Mouse (Mus musculus) MEL (cell line): ENCODE results near the gene Camta1. TPM values are rescaled to one million over a fixed set of nuclear protein-coding genes. Genes with fewer than 3 reads are reported as not detected.

ENCODE experiments used
- DNase-seq: peaks from one replicate; pipeline ENCODE4 v3.0.0; 2011; ENCODE audit warnings: low read depth, low spot score
- H3K27ac ChIP-seq: 2 replicates; pipeline ENCODE4 v1.5.1; 2012; ENCODE audit warnings: low read depth, mild to moderate bottlenecking, control low read depth, low read length, moderate library complexity; ENCODE audit not compliant: control insufficient read depth
- H3K27me3 ChIP-seq, 2 experiments: fragments of 150-350 bp in 1 of 2; sonication (generic) in 1 of 2; 2 replicates each; pipeline ENCODE4 v1.6.1; 2012; ENCODE audit warnings: low read length in 2 of 2, mild to moderate bottlenecking in 2 of 2, improper control_type of control experiment in 1 of 2, moderate library complexity in 1 of 2; ENCODE audit not compliant: insufficient read depth in 2 of 2, control insufficient read depth in 1 of 2
- H3K36me3 ChIP-seq, 2 experiments: 2 replicates each; pipeline ENCODE4 v1.6.1; 2012 to 2014; ENCODE audit warnings: low read length in 2 of 2, improper control_type of control experiment in 1 of 2, inconsistent platforms in 1 of 2, mild to moderate bottlenecking in 1 of 2; ENCODE audit not compliant: insufficient read depth in 2 of 2, control insufficient read depth in 1 of 2
- H3K4me1 ChIP-seq, 2 experiments: fragments of 150-350 bp in 1 of 2; sonication (generic) in 1 of 2; 2 replicates each; pipeline ENCODE4 v1.6.1; 2012; ENCODE audit warnings: low read length in 2 of 2, improper control_type of control experiment in 1 of 2, mild to moderate bottlenecking in 1 of 2; ENCODE audit not compliant: insufficient read depth in 2 of 2, control insufficient read depth in 1 of 2
- H3K4me3 ChIP-seq, 2 experiments: fragments of 150-350 bp in 1 of 2; sonication (generic) in 1 of 2; 2 replicates each; pipeline ENCODE4 v1.5.1; 2012; ENCODE audit warnings: low read depth in 2 of 2, low read length in 2 of 2, mild to moderate bottlenecking in 2 of 2, moderate library complexity in 2 of 2, control low read depth in 1 of 2, improper control_type of control experiment in 1 of 2; ENCODE audit not compliant: control insufficient read depth in 1 of 2, insufficient read depth in 1 of 2
- H3K79me2 ChIP-seq: 2 replicates; pipeline ENCODE4 v1.6.1; 2012; ENCODE audit warnings: mild to moderate bottlenecking, low read length, moderate library complexity; ENCODE audit not compliant: control insufficient read depth, poor library complexity, insufficient read depth
- H3K9ac ChIP-seq: 2 replicates; pipeline ENCODE4 v1.6.1; 2012; ENCODE audit warnings: low read depth, mild to moderate bottlenecking, control low read depth, low read length, moderate library complexity; ENCODE audit not compliant: control insufficient read depth, poor library complexity, severe bottlenecking
- H3K9me3 ChIP-seq: fragments of 150-350 bp; sonication (generic); replicated peaks from 2 replicates; pipeline ENCODE4 v1.6.1; 2012; ENCODE audit warnings: mild to moderate bottlenecking, low read length, improper control_type of control experiment, moderate library complexity; ENCODE audit not compliant: insufficient read depth
- CTCF ChIP-seq, 3 experiments: IDR thresholded peaks in 2 of 3; conservative IDR thresholded peaks in 1 of 3; 2 replicates each; pipeline ENCODE4 v1.5.1; 2011 to 2012; ENCODE audit warnings: low read length in 3 of 3, low read depth in 2 of 3, mild to moderate bottlenecking in 2 of 3, improper control_type of control experiment in 1 of 3, inconsistent platforms in 1 of 3, mixed read lengths in 1 of 3, moderate library complexity in 1 of 3; ENCODE audit not compliant: control insufficient read depth in 1 of 3, insufficient read depth in 1 of 3, poor library complexity in 1 of 3, severe bottlenecking in 1 of 3
- EP300 ChIP-seq, 2 experiments: IDR thresholded peaks; 2 replicates each; pipeline ENCODE4 v1.6.1; 2011; ENCODE audit warnings: improper control_type of control experiment in 2 of 2, low read length in 2 of 2, low read depth in 1 of 2, mild to moderate bottlenecking in 1 of 2
- ETS1 ChIP-seq: IDR thresholded peaks from 2 replicates; pipeline ENCODE4 v1.6.1; 2012; ENCODE audit warnings: low read depth, mild to moderate bottlenecking, inconsistent platforms, low read length, improper control_type of control experiment, moderate library complexity
- JUND ChIP-seq: IDR thresholded peaks from 2 replicates; pipeline ENCODE4 v1.6.1; 2011; ENCODE audit warnings: low read depth, mild to moderate bottlenecking, improper control_type of control experiment, low read length
- MAZ ChIP-seq: IDR thresholded peaks from 2 replicates; pipeline ENCODE4 v1.6.1; 2012; ENCODE audit warnings: low read depth, mild to moderate bottlenecking, inconsistent platforms, low read length, improper control_type of control experiment
- MXI1 ChIP-seq: IDR thresholded peaks from 2 replicates; pipeline ENCODE4 v1.6.1; 2011; ENCODE audit warnings: mild to moderate bottlenecking, low read depth, low read length, improper control_type of control experiment
- NELFE ChIP-seq: IDR thresholded peaks from 2 replicates; pipeline ENCODE4 v1.6.1; 2011; ENCODE audit warnings: low read depth, low read length, improper control_type of control experiment
- POLR2A ChIP-seq, 2 experiments: IDR thresholded peaks; 2 replicates each; pipeline ENCODE4 v1.6.1; 2011 to 2012; ENCODE audit warnings: low read length in 2 of 2, mild to moderate bottlenecking in 2 of 2, control low read depth in 1 of 2, improper control_type of control experiment in 1 of 2, low read depth in 1 of 2, moderate library complexity in 1 of 2; ENCODE audit not compliant: control insufficient read depth in 1 of 2, insufficient read depth in 1 of 2, poor library complexity in 1 of 2
- RAD21 ChIP-seq: IDR thresholded peaks from 2 replicates; pipeline ENCODE4 v1.6.1; 2011; ENCODE audit warnings: mild to moderate bottlenecking, low read depth, low read length, improper control_type of control experiment
- SMC3 ChIP-seq: IDR thresholded peaks from 2 replicates; pipeline ENCODE4 v1.6.1; 2011; ENCODE audit warnings: low read depth, low read length, improper control_type of control experiment
- TAL1 ChIP-seq: IDR thresholded peaks from 2 replicates; pipeline ENCODE4 v1.6.1; 2012; ENCODE audit warnings: mild to moderate bottlenecking, inconsistent platforms, low read length, moderate library complexity, mixed read lengths
- ZC3H11A ChIP-seq: IDR thresholded peaks from 2 replicates; pipeline ENCODE4 v1.6.1; 2012; ENCODE audit warnings: low read depth, mild to moderate bottlenecking, inconsistent platforms, low read length, improper control_type of control experiment
- ZKSCAN1 ChIP-seq: IDR thresholded peaks from 2 replicates; pipeline ENCODE4 v1.6.1; 2012; ENCODE audit warnings: low read depth, mild to moderate bottlenecking, inconsistent platforms, low read length, improper control_type of control experiment, moderate library complexity
- ZMIZ1 ChIP-seq: IDR thresholded peaks from 2 replicates; pipeline ENCODE4 v1.6.1; 2012; ENCODE audit warnings: low read depth, mild to moderate bottlenecking, inconsistent platforms, low read length, improper control_type of control experiment, moderate library complexity
- ZNF384 ChIP-seq: IDR thresholded peaks from 2 replicates; pipeline ENCODE4 v1.6.1; 2012; ENCODE audit warnings: low read depth, mild to moderate bottlenecking, inconsistent platforms, low read length, improper control_type of control experiment
- polyA plus RNA-seq, 2 experiments: library from polyadenylated mRNA; stranded (reverse) in 1 of 2; unstranded in 1 of 2; fragments of >175 nt in 1 of 2; fragments of >200 nt in 1 of 2; gene quantifications; 2 replicates each; pipeline versions ENCODE4 v1.2.1 to v1.2.4; 2012; ENCODE audit warnings: low replicate concordance in 2 of 2, low read depth in 1 of 2; ENCODE audit not compliant: insufficient read length in 2 of 2, insufficient read depth in 1 of 2, missing spikeins in 1 of 2
- total RNA-seq: library from RNA; depleted of rRNA; stranded (reverse); fragments of 300-350 nt; gene quantifications from 2 replicates; pipeline ENCODE4 v1.2.3, GENCODE M21; 2012

Gene Camta1
- total and polyA plus RNA-seq, 3 experiments = 28.2 to 87.5 TPM; not detected in 1

DNA sequence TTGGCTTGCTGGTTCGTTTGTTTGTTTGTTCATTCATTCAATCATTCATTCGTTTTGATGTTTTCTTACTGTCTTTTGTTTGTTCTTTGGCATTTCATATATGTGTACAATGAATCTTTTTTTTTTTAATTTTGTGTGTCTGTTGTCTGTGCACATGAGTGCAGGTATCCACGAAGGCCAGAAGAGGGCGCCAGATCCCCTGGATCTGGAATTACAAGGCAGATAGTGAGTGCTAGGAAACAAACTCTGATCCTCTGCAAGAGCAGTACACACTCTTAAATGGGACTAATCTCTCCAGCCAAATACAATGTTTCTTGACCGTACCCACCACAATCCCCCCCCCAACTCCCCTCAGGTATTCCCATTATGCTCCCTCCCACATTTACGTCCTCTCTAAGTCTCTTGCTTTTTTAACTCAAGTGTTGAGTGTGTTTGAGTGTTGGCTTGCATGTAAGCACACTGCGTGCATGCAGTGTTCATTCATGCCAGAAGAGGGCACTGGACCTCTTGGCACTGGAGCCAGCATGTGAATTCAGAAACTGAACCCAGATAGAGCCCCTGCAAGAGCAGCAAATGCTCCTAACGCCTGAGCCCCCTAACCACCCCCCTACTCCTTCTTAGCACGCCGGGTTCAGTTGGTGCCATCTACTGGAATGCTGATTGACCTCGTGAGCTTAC lies 38.2 kb upstream of the Camta1 start:
- Histone ChIP-seq H3K9me3 (no peaks in the 10 kb centered on the region), H3K36me3 (peaks cover 0 to 22% of the 10 kb centered on the region in 2 experiments; a peak in 2 of 4 replicates), H3K27ac (no peak overlapping the region), H3K9ac (no peak overlapping the region), H3K27me3 (no peaks in the 10 kb centered on the region), H3K79me2 (no peaks in the 10 kb centered on the region), H3K4me1 (peaks cover 13 to 25% of the 10 kb centered on the region in 2 experiments), H3K4me3 (no peak overlapping the region)
- peak; percentile 80 for DNase-seq
- TF ChIP-seq ZMIZ1 (no peak), TAL1 (no peak), SMC3 (peak; percentile 59), MXI1 (no peak), ZKSCAN1 (peak; percentile 89), RAD21 (peak; percentile 47), ZNF384 (peak; percentile 64), POLR2A (IDR thresholded peaks at IDR 0.05; ENCODE audit: control insufficient read depth in 1 of 2, insufficient read depth in 1 of 2, low read depth in 1 of 2, low read length in 2 of 2, poor library complexity in 1 of 2) (no peak), MAZ (no peak), EP300 (IDR thresholded peaks at IDR 0.05; ENCODE audit: low read depth in 1 of 2, low read length in 2 of 2) (no peak), CTCF (IDR thresholded peaks at IDR 0.05 in 2 of 3, conservative IDR thresholded peaks at IDR 0.05 in 1 of 3; ENCODE audit: control insufficient read depth in 1 of 3, insufficient read depth in 1 of 3, low read depth in 2 of 3, low read length in 3 of 3, poor library complexity in 1 of 3, severe bottlenecking in 1 of 3) (peak; percentile 61 to 70 (median 64))

DNA sequence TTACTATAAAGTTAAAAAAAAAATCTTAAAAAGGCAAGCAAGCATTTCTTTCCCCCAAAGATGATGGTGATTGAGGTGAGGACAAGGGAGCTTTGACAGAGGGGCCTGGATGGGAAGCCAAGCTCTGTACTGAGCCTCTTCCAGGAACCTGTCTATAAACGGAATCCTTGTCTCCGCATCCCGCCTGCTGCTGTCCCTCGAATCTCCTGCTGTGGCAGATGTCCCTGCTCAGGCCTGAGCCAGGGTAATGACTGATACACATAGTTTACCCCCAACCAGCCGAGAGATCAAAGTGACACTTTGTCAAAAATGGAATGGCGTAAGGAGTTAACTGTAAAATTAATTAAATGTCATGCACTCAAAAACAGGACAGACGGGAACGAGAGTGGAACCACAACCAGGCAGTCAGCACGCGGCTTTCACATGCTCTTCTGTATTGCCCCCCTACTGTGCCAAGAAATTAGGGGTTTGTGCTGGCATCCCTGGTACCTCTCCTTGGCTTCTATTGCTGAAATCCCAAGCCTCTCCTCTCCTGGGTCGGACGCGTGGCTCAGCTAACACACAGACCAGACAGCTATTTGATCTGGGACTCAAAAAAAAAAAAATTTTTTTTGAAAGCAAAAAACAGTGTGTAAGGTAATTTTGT lies 37.0 kb upstream of the Camta1 start:
- Histone ChIP-seq H3K27me3 (no peaks in the 10 kb centered on the region), H3K9me3 (no peaks in the 10 kb centered on the region)
- no peak for TF ChIP-seq NELFE
- no peak for TF ChIP-seq ZKSCAN1

DNA sequence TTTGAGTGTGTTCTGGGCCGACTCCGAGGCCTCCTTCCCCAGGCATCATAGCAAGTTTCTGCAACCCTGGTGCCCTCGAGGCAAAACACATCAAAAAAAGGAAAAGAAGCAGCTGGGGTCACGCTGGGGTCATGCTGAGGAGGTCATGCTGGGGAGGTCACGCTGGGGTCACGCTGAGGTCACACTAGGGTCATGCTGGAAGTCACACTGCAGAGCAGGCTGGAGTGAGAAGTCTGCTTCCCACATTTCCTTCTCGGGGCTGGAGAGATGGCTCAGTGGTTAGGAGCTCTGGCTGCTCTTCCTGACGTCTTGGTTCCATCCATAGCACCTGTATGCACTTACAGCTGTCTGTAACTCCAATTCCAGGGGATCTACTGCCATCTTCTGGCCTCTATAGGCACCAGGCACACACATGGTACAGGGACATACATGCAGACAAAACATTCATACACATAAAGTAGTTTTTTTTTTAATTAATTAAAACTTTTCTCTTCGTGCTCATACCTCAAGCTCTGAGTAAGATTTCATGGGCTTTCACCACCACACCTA lies 35.5 kb upstream of the Camta1 start:
- no peaks in the 10 kb centered on the region for H3K9me3 ChIP-seq
- H3K27ac ChIP-seq = no peak overlapping the region
- peaks cover 0 to 7% of the 10 kb centered on the region in 2 experiments; a peak in 2 of 4 replicates for H3K36me3 ChIP-seq
- peak; percentile 43 for DNase-seq
- no peak overlapping the region for H3K9ac ChIP-seq
- H3K27me3 ChIP-seq = 0 out of 4 replicates have a peak, but pooled peaks cover 0 to 1% of the 10 kb centered on the region in 2 experiments
- H3K4me3 ChIP-seq = no peak overlapping the region
- TF ChIP-seq ETS1 = no peak
- TF ChIP-seq RAD21 = peak; percentile 68
- no peak for TF ChIP-seq POLR2A (IDR thresholded peaks at IDR 0.05; ENCODE audit: control insufficient read depth in 1 of 2, insufficient read depth in 1 of 2, low read depth in 1 of 2, low read length in 2 of 2, poor library complexity in 1 of 2)
- TF ChIP-seq SMC3 = peak; percentile 45
- TF ChIP-seq JUND = no peak
- peak; percentile 23 to 58 (median 47); a peak in 5 of 6 replicates for TF ChIP-seq CTCF (IDR thresholded peaks at IDR 0.05 in 2 of 3, conservative IDR thresholded peaks at IDR 0.05 in 1 of 3; ENCODE audit: control insufficient read depth in 1 of 3, insufficient read depth in 1 of 3, low read depth in 2 of 3, low read length in 3 of 3, poor library complexity in 1 of 3, severe bottlenecking in 1 of 3)
- 0 out of 2 replicates have a peak, but pooled peaks have one; percentile 17 for TF ChIP-seq ZC3H11A
- peaks cover 3 to 7% of the 10 kb centered on the region in 2 experiments for H3K4me1 ChIP-seq
- H3K79me2 ChIP-seq = no peaks in the 10 kb centered on the region

More for the DNA sequence above, 37.0 kb upstream of the Camta1 start:
- Histone ChIP-seq H3K27ac (no peak overlapping the region), H3K79me2 (no peaks in the 10 kb centered on the region), H3K4me3 (no peak overlapping the region), H3K36me3 (peaks cover 0 to 15% of the 10 kb centered on the region in 2 experiments; a peak in 2 of 4 replicates), H3K9ac (no peak overlapping the region), H3K4me1 (peaks cover 7 to 17% of the 10 kb centered on the region in 2 experiments)
- no peak for DNase-seq
